Mouse (Mus musculus): ENCODE results near the gene Nudt4. TPM values are rescaled to one million over a fixed set of nuclear protein-coding genes. Genes with fewer than 3 reads are reported as not detected.

Nudt4 gene
- total and polyA plus RNA-seq, 3 experiments: 21.1 to 35.7 TPM; not detected in 1

GRCm38 (mm10) chr10:95514656-95515292 lies 49.2 kb downstream of the Nudt4 start, which contains the start of gene Ube2n:
Gene Ube2n (plus strand): TSS chr10:95515145.
- Histone ChIP-seq H3K27me3 (ENCODE audit: control insufficient read depth in 1 of 2, insufficient read depth in 2 of 2, low read length in 2 of 2) (no peaks in the 10 kb centered on the region), H3K4me3 (ENCODE audit: control insufficient read depth in 1 of 2, insufficient read depth in 1 of 2, low read depth in 2 of 2, low read length in 2 of 2) (peak within 1 kb of the TSS; percentile 68 to 83), H3K4me1 (ENCODE audit: control insufficient read depth in 1 of 2, insufficient read depth in 2 of 2, low read length in 2 of 2) (peaks cover 5 to 15% of the 10 kb centered on the region in 2 experiments; a peak in 3 of 4 replicates), H3K27ac (ENCODE audit: control insufficient read depth, low read depth, low read length) (peak within 1 kb of the TSS; percentile 90), H3K9me3 (replicated peaks; ENCODE audit: insufficient read depth, low read length) (no peaks in the 10 kb centered on the region), H3K79me2 (ENCODE audit: control insufficient read depth, insufficient read depth, low read length, poor library complexity) (peaks cover 45% of the 10 kb centered on the region), H3K36me3 (ENCODE audit: control insufficient read depth in 1 of 2, insufficient read depth in 2 of 2, low read length in 2 of 2) (peaks cover 9 to 31% of the 10 kb centered on the region in 2 experiments; a peak in 3 of 4 replicates), H3K9ac (ENCODE audit: control insufficient read depth, low read depth, low read length, poor library complexity, severe bottlenecking) (peak within 1 kb of the TSS; percentile 100)
- DNase-seq (ENCODE audit: low read depth, low spot score): peak; percentile 98
- TF ChIP-seq CHD1 (IDR thresholded peaks at IDR 0.05; ENCODE audit: low read depth, low read length) (no peak; the same call in 1 of the 2 replicates), HCFC1 (IDR thresholded peaks at IDR 0.05; ENCODE audit: low read depth, low read length) (peak; percentile 94), MYB (IDR thresholded peaks at IDR 0.05; ENCODE audit: low read depth, low read length) (no peak), CHD2 (IDR thresholded peaks at IDR 0.05; ENCODE audit: low read length) (no peak; the same call in 1 of the 2 replicates), MXI1 (IDR thresholded peaks at IDR 0.05; ENCODE audit: low read depth, low read length) (peak; percentile 93), MAZ (IDR thresholded peaks at IDR 0.05; ENCODE audit: low read depth, low read length) (peak; percentile 97), MAFK (IDR thresholded peaks at IDR 0.05; ENCODE audit: borderline replicate concordance, low read depth, low read length) (no peak), POLR2AphosphoS2 (IDR thresholded peaks at IDR 0.05; ENCODE audit: low read length) (peak; percentile 97), ZC3H11A (IDR thresholded peaks at IDR 0.05; ENCODE audit: low read depth, low read length) (no peak), MAX (IDR thresholded peaks at IDR 0.05; ENCODE audit: low read length) (peak; percentile 76; the same call in 1 of the 2 replicates), JUND (IDR thresholded peaks at IDR 0.05; ENCODE audit: low read depth, low read length) (no peak), GABPA (IDR thresholded peaks at IDR 0.05; ENCODE audit: low read depth, low read length) (no peak), RAD21 (IDR thresholded peaks at IDR 0.05; ENCODE audit: low read depth, low read length) (no peak), MEF2A (IDR thresholded peaks at IDR 0.05; ENCODE audit: extremely low read depth, insufficient replicate concordance, low read depth, low read length, poor library complexity, severe bottlenecking) (no peak), ZNF384 (IDR thresholded peaks at IDR 0.05; ENCODE audit: low read depth, low read length) (no peak), POLR2A (IDR thresholded peaks at IDR 0.05; ENCODE audit: control insufficient read depth in 1 of 2, insufficient read depth in 1 of 2, low read depth in 1 of 2, low read length in 2 of 2, poor library complexity in 1 of 2) (peak; percentile 94 to 98), GATA1 (IDR thresholded peaks at IDR 0.05; ENCODE audit: low read depth, low read length) (no peak), MYC (IDR thresholded peaks at IDR 0.05; ENCODE audit: low read depth, low read length) (peak; percentile 70; the same call in 1 of the 2 replicates), TBP (IDR thresholded peaks at IDR 0.05; ENCODE audit: low read depth, low read length) (peak; percentile 11; the same call in 1 of the 2 replicates), SIN3A (IDR thresholded peaks at IDR 0.05; ENCODE audit: low read length) (peak; percentile 88), ZMIZ1 (IDR thresholded peaks at IDR 0.05; ENCODE audit: low read depth, low read length) (peak; percentile 78; the same call in 1 of the 2 replicates), CTCF (IDR thresholded peaks at IDR 0.05 in 2 of 3, conservative IDR thresholded peaks at IDR 0.05 in 1 of 3; ENCODE audit: control insufficient read depth in 1 of 3, insufficient read depth in 1 of 3, low read depth in 2 of 3, low read length in 3 of 3, poor library complexity in 1 of 3, severe bottlenecking in 1 of 3) (no peak), USF1 (IDR thresholded peaks at IDR 0.05; ENCODE audit: low read depth, low read length) (no peak), TCF12 (IDR thresholded peaks at IDR 0.05; ENCODE audit: low read depth, low read length) (peak; percentile 57), TAL1 (IDR thresholded peaks at IDR 0.05; ENCODE audit: low read length) (no peak), ELF1 (IDR thresholded peaks at IDR 0.05; ENCODE audit: low read depth, low read length) (peak; percentile 92), NRF1 (IDR thresholded peaks at IDR 0.05; ENCODE audit: insufficient read depth, low read depth, low read length, poor library complexity, severe bottlenecking) (peak; percentile 70), NELFE (IDR thresholded peaks at IDR 0.05; ENCODE audit: low read depth, low read length) (peak; percentile 95), UBTF (IDR thresholded peaks at IDR 0.05; ENCODE audit: borderline replicate concordance, insufficient read depth, low read depth, low read length) (peak; percentile 31; the same call in 1 of the 2 replicates), E2F4 (IDR thresholded peaks at IDR 0.05; ENCODE audit: borderline replicate concordance, low read depth, low read length) (no peak; the same call in 1 of the 2 replicates), POLR2AphosphoS5 (IDR thresholded peaks at IDR 0.05; ENCODE audit: borderline replicate concordance, low read depth, low read length) (no peak), KAT2A (conservative IDR thresholded peaks at IDR 0.05; ENCODE audit: low read depth, low read length) (peak; percentile 83), SMC3 (IDR thresholded peaks at IDR 0.05; ENCODE audit: low read depth, low read length) (no peak), ETS1 (IDR thresholded peaks at IDR 0.05; ENCODE audit: low read depth, low read length) (peak; percentile 33; the same call in 1 of the 2 replicates), EP300 (IDR thresholded peaks at IDR 0.05; ENCODE audit: low read depth in 1 of 2, low read length in 2 of 2) (no peak), ZKSCAN1 (IDR thresholded peaks at IDR 0.05; ENCODE audit: low read depth, low read length) (no peak)

Data from MEL (cell line).